Mouse (Mus musculus) intestine, embryonic 15.5 days (tissue): ENCODE measurements at regions not wholly inside any gene's neighbourhood (a gene's known extent, or its start where the extent isn't known, plus 50 kb on each side); places are given as distances from the start of the nearest gene placed in this dataset.

Source experiments
- ATAC-seq: fragments of 200-750 bp; cut with Nextera tagmentation; 2 replicates; pipeline ENCODE4 v1.8.0; 2017; ENCODE audit warnings: moderate TSS enrichment, moderate library complexity
- H3K27ac ChIP-seq: fragments of 300-500 bp; sonication (generic); 2 replicates; pipeline ENCODE4 v1.5.1; 2015; ENCODE audit warnings: mild to moderate bottlenecking, inconsistent platforms
- H3K27me3 ChIP-seq: fragments of 300-500 bp; sonication (generic); replicated peaks from 2 replicates; pipeline ENCODE4 v1.6.1; 2015; ENCODE audit warnings: inconsistent platforms
- H3K36me3 ChIP-seq: fragments of 300-500 bp; sonication (generic); 2 replicates; pipeline ENCODE4 v1.6.1; 2015; ENCODE audit warnings: inconsistent platforms
- H3K4me1 ChIP-seq: fragments of 300-500 bp; sonication (generic); replicated peaks from 2 replicates; pipeline ENCODE4 v1.6.1; 2015; ENCODE audit warnings: inconsistent platforms
- H3K4me2 ChIP-seq: fragments of 300-500 bp; sonication (generic); replicated peaks from 2 replicates; pipeline ENCODE4 v1.6.1; 2015; ENCODE audit warnings: mild to moderate bottlenecking, inconsistent platforms
- H3K4me3 ChIP-seq: fragments of 300-500 bp; sonication (generic); replicated peaks from 2 replicates; pipeline ENCODE4 v1.5.1; 2015; ENCODE audit warnings: inconsistent platforms
- H3K9ac ChIP-seq: fragments of 300-500 bp; sonication (generic); 2 replicates; pipeline ENCODE4 v1.6.1; 2015; ENCODE audit warnings: inconsistent platforms
- H3K9me3 ChIP-seq: fragments of 300-500 bp; sonication (generic); 2 replicates; pipeline ENCODE4 v1.6.1; 2016; ENCODE audit warnings: inconsistent platforms
- WGBS: fragments of 180-500 bp; shearing (Covaris S2); methylation state at CpG from one replicate; pipeline ENCODE4 v1.1.7; 2015; 5-methylcytosine and 5-hydroxymethylcytosine counted together

DNA sequence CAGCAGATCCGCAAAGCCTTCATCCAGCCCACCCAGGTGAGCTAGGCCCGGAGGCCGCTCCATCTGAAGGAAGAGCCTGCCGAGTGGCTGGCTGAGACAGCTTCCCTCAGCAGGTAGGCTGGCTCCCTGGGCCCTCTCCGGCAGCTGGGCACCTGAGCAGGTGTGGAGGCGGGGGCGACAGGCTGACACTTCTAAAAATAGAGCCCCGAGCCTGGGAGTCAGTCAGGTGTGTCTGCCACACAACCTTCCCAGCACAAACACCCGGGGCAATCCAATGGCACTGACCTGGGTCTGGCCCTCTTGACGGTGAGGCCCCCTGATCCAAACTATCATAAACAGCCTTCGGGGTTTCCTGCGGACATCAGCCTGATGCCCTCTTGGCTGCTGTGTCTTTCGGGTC is 58.5 kb downstream of the Zfp36l2 start:
- Histone ChIP-seq H3K27me3 (no peaks in the 10 kb centered on the region), H3K9ac (no peak overlapping the region), H3K36me3 (no peaks in the 10 kb centered on the region), H3K4me2 (no peak overlapping the region), H3K9me3 (no peaks in the 10 kb centered on the region), H3K27ac (peak overlapping the region; percentile 48), H3K4me1 (peaks cover 28% of the 10 kb centered on the region), H3K4me3 (no peak overlapping the region)
- ATAC-seq: peak; percentile 46
- 55% methylated on average over 13 of the region's 13 CpGs for WGBS

- Histone ChIP-seq H3K4me2 (no peak overlapping the region), H3K27ac (no peak overlapping the region), H3K4me1 (peaks cover 21% of the 10 kb centered on the region), H3K27me3 (no peaks in the 10 kb centered on the region), H3K9me3 (no peaks in the 10 kb centered on the region), H3K9ac (no peak overlapping the region), H3K4me3 (no peak overlapping the region), H3K36me3 (no peaks in the 10 kb centered on the region)
- no peak for ATAC-seq
- WGBS: 77% methylated on average over 5 of the region's 5 CpGs
Observed at GRCm38 (mm10) chr17:84128262-84128661, 59.5 kb downstream of the Zfp36l2 start.

GRCm38 (mm10) chr17:84126168-84126567 is 61.6 kb downstream of the Zfp36l2 start:
- H3K4me2 ChIP-seq: no peak overlapping the region
- no peaks in the 10 kb centered on the region for H3K9me3 ChIP-seq
- H3K9ac ChIP-seq: no peak overlapping the region
- 53% methylated on average over 5 of the region's 5 CpGs for WGBS
- 0 out of 2 replicates have a peak overlapping the region, but pooled peaks have one; percentile 17 for H3K27ac ChIP-seq
- peaks cover 17% of the 10 kb centered on the region for H3K4me1 ChIP-seq
- H3K27me3 ChIP-seq: no peaks in the 10 kb centered on the region
- ATAC-seq: peak; percentile 8; the same call in 1 of the 2 replicates
- no peak overlapping the region for H3K4me3 ChIP-seq
- no peaks in the 10 kb centered on the region for H3K36me3 ChIP-seq

DNA sequence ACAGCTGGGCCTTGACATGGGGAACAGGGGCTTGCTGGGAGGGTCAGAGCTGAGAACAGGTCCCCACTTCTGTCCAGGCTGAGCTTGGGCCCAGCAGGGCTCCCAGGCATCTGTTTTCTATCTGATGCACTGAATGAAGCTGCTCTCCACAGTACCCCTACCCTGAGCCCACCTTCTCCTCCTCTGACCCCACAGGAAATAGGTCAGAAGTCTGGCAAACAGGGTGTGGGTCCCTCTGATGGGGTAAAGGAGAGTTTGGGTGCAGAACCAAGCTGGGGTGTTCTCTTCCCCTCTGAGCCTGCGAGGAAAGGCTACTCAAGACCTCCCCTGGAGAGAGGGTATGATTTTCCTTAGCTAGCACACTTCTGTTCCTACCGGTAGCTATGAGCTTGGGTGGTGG is 64.6 kb downstream of the Zfp36l2 start:
- Histone ChIP-seq H3K4me1 (peaks cover 10% of the 10 kb centered on the region), H3K4me2 (no peak overlapping the region), H3K9me3 (no peaks in the 10 kb centered on the region), H3K4me3 (no peak overlapping the region), H3K27ac (no peak overlapping the region), H3K27me3 (no peaks in the 10 kb centered on the region), H3K9ac (no peak overlapping the region), H3K36me3 (no peaks in the 10 kb centered on the region)
- 88% methylated on average over 2 of the region's 2 CpGs for WGBS
- ATAC-seq: no peak

- Histone ChIP-seq H3K4me3 (no peak overlapping the region), H3K4me1 (peaks cover 15% of the 10 kb centered on the region), H3K4me2 (no peak overlapping the region), H3K27ac (no peak overlapping the region), H3K36me3 (no peaks in the 10 kb centered on the region), H3K9ac (no peak overlapping the region; the same call in 1 of the 2 replicates), H3K27me3 (no peaks in the 10 kb centered on the region), H3K9me3 (no peaks in the 10 kb centered on the region)
- no peak for ATAC-seq
- WGBS: 82% methylated on average over 6 of the region's 6 CpGs
Observed at GRCm38 (mm10) chr17:84122486-84123131, 65.1 kb downstream of the Zfp36l2 start.

DNA sequence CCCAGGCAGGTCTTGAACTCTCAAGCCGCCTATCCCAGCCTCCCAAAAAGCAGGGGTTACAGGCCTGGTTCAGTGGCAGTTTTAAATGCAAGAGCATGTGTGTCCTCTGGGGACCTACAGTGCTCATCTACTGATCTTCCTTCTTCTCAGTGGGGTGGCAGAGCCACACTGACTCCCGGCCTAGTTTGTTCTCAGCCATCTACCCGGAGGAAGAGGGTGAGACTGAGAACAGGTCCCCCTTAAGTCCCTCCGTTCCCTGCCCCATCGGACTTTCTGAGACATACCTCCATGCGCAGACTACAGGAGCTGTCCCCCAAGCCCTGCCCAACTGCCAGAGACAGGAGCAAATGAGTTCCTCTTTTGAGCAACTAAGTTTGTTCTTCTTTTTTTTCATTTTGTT is 66.5 kb downstream of the Zfp36l2 start:
- Histone ChIP-seq H3K27ac (no peak overlapping the region), H3K27me3 (no peaks in the 10 kb centered on the region), H3K4me1 (peaks cover 16% of the 10 kb centered on the region), H3K4me2 (no peak overlapping the region), H3K4me3 (no peak overlapping the region), H3K9ac (no peak overlapping the region), H3K9me3 (no peaks in the 10 kb centered on the region), H3K36me3 (no peaks in the 10 kb centered on the region)
- ATAC-seq: no peak
- WGBS: 75% methylated on average over 6 of the region's 6 CpGs

GRCm38 (mm10) chr17:84119221-84120017 is 68.3 kb downstream of the Zfp36l2 start:
- peaks cover 21% of the 10 kb centered on the region for H3K4me1 ChIP-seq
- no peaks in the 10 kb centered on the region for H3K9me3 ChIP-seq
- H3K4me3 ChIP-seq: no peak overlapping the region
- WGBS: 88% methylated on average over 16 of the region's 16 CpGs
- no peak overlapping the region for H3K9ac ChIP-seq
- ATAC-seq: no peak
- H3K27ac ChIP-seq: no peak overlapping the region
- no peak overlapping the region for H3K4me2 ChIP-seq
- H3K27me3 ChIP-seq: no peaks in the 10 kb centered on the region
- no peaks in the 10 kb centered on the region for H3K36me3 ChIP-seq

- 38% methylated on average over 1 of the region's 1 CpGs for WGBS
- H3K4me3 ChIP-seq: no peak overlapping the region
- no peak for ATAC-seq
- H3K4me2 ChIP-seq: no peak overlapping the region
- H3K27ac ChIP-seq: 0 out of 2 replicates have a peak overlapping the region, but pooled peaks have one; percentile 22
- H3K27me3 ChIP-seq: no peaks in the 10 kb centered on the region
- peaks cover 25% of the 10 kb centered on the region for H3K4me1 ChIP-seq
- no peak overlapping the region for H3K9ac ChIP-seq
- no peaks in the 10 kb centered on the region for H3K36me3 ChIP-seq
- H3K9me3 ChIP-seq: no peaks in the 10 kb centered on the region
Observed at GRCm38 (mm10) chr17:84118781-84119180, 69.0 kb downstream of the Zfp36l2 start.

GRCm38 (mm10) chr17:84118271-84118670 is 69.5 kb downstream of the Zfp36l2 start:
- WGBS: 71% methylated on average over 4 of the region's 4 CpGs
- no peak for ATAC-seq
- no peaks in the 10 kb centered on the region for H3K36me3 ChIP-seq
- H3K4me3 ChIP-seq: no peak overlapping the region
- no peak overlapping the region for H3K9ac ChIP-seq
- H3K4me2 ChIP-seq: no peak overlapping the region
- H3K4me1 ChIP-seq: peaks cover 25% of the 10 kb centered on the region
- no peaks in the 10 kb centered on the region for H3K9me3 ChIP-seq
- H3K27ac ChIP-seq: peak overlapping the region; percentile 40; the same call in 1 of the 2 replicates
- no peaks in the 10 kb centered on the region for H3K27me3 ChIP-seq

DNA sequence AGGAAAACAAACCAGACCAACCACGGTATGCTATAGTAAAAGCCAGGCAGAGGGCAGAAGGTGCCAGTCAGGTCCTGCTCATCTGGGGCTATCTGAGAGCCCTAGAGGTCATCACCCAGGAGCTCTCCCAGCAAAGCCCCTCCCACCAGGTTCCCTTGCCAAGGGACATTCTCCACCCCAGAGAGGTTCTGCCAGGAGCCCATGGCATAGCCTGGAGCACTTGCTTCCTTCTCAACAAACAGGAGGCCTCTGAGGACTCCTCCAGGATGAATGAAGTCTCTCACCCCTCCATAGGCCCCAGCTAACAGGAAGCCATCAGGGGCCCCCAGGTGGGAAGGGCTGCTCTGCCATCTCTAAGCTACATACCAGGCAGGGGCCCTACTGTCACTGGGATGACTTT is 70.0 kb downstream of the Zfp36l2 start:
- Histone ChIP-seq H3K36me3 (no peaks in the 10 kb centered on the region), H3K9ac (no peak overlapping the region), H3K4me1 (peaks cover 28% of the 10 kb centered on the region), H3K4me2 (no peak overlapping the region), H3K27ac (peak overlapping the region; percentile 40; the same call in 1 of the 2 replicates), H3K27me3 (no peaks in the 10 kb centered on the region), H3K9me3 (no peaks in the 10 kb centered on the region), H3K4me3 (no peak overlapping the region)
- 52% methylated on average over 1 of the region's 1 CpGs for WGBS
- no peak for ATAC-seq

GRCm38 (mm10) chr17:84116340-84117279 is 71.1 kb downstream of the Zfp36l2 start:
- Histone ChIP-seq H3K4me2 (no peak overlapping the region), H3K9me3 (no peaks in the 10 kb centered on the region), H3K9ac (no peak overlapping the region), H3K36me3 (no peaks in the 10 kb centered on the region), H3K27ac (peak overlapping the region; percentile 34; the same call in 1 of the 2 replicates), H3K4me3 (no peak overlapping the region), H3K4me1 (peaks cover 39% of the 10 kb centered on the region), H3K27me3 (no peaks in the 10 kb centered on the region)
- 73% methylated on average over 17 of the region's 17 CpGs for WGBS
- no peak for ATAC-seq

- no peak for ATAC-seq
- no peak overlapping the region for H3K4me2 ChIP-seq
- H3K27me3 ChIP-seq: no peaks in the 10 kb centered on the region
- H3K4me1 ChIP-seq: peaks cover 42% of the 10 kb centered on the region
- no peaks in the 10 kb centered on the region for H3K9me3 ChIP-seq
- no peaks in the 10 kb centered on the region for H3K36me3 ChIP-seq
- no peak overlapping the region for H3K9ac ChIP-seq
- WGBS: 56% methylated on average over 3 of the region's 3 CpGs
- no peak overlapping the region for H3K4me3 ChIP-seq
- H3K27ac ChIP-seq: no peak overlapping the region
Observed at GRCm38 (mm10) chr17:84115957-84116339, 71.8 kb downstream of the Zfp36l2 start.
